Mouse (Mus musculus) hindbrain, embryonic 15.5 days (tissue): ENCODE measurements around the gene Klc1. TPM values are rescaled to one million over a fixed set of nuclear protein-coding genes. Genes with fewer than 3 reads are reported as not detected.

Experiments used
- ATAC-seq: fragments of 200-750 bp; cut with Nextera tagmentation; 2 replicates; pipeline ENCODE4 v1.8.0; 2017; ENCODE audit warnings: low read depth, moderate number of reproducible peaks, moderate TSS enrichment; ENCODE audit not compliant: low FRiP score
- H3K27ac ChIP-seq: fragments of 300-500 bp; sonication (generic); replicated peaks from 2 replicates; pipeline ENCODE4 v1.5.1; 2015; ENCODE audit warnings: mild to moderate bottlenecking, inconsistent platforms
- H3K27me3 ChIP-seq: fragments of 300-500 bp; sonication (generic); 2 replicates; pipeline ENCODE4 v1.6.1; 2015; ENCODE audit warnings: control low read depth, inconsistent platforms
- H3K36me3 ChIP-seq: fragments of 300-500 bp; sonication (generic); 2 replicates; pipeline ENCODE4 v1.6.1; 2015; ENCODE audit warnings: control low read depth, inconsistent platforms
- H3K4me1 ChIP-seq: fragments of 300-500 bp; sonication (generic); replicated peaks from 2 replicates; pipeline ENCODE4 v1.6.1; 2015; ENCODE audit warnings: control low read depth, inconsistent platforms
- H3K4me2 ChIP-seq: fragments of 300-500 bp; sonication (generic); 2 replicates; pipeline ENCODE4 v1.6.1; 2015; ENCODE audit warnings: moderate library complexity, mild to moderate bottlenecking, inconsistent platforms
- H3K4me3 ChIP-seq: fragments of 300-500 bp; sonication (generic); 2 replicates; pipeline ENCODE4 v1.5.1; 2015; ENCODE audit warnings: mild to moderate bottlenecking, inconsistent platforms
- H3K9ac ChIP-seq: fragments of 300-500 bp; sonication (generic); 2 replicates; pipeline ENCODE4 v1.6.1; 2015; ENCODE audit warnings: inconsistent platforms
- H3K9me3 ChIP-seq: fragments of 300-500 bp; sonication (generic); 2 replicates; pipeline ENCODE4 v1.6.1; 2016; ENCODE audit warnings: control low read depth, inconsistent platforms
- WGBS: fragments of 180-500 bp; shearing (Covaris S2); methylation state at CpG from one replicate; pipeline ENCODE4 v1.1.7; 2015; 5-methylcytosine and 5-hydroxymethylcytosine counted together
- polyA plus RNA-seq: library from polyadenylated mRNA; unstranded; fragments of >200 nt; fragmentation: Nextera tagmentation; extraction: Ambion mirVana; gene quantifications from 2 replicates; pipeline ENCODE4 v1.2.1, GENCODE M21; 2015

Gene Klc1
- polyA plus RNA-seq, 1 experiment from 2014 or later = 629 TPM

DNA sequence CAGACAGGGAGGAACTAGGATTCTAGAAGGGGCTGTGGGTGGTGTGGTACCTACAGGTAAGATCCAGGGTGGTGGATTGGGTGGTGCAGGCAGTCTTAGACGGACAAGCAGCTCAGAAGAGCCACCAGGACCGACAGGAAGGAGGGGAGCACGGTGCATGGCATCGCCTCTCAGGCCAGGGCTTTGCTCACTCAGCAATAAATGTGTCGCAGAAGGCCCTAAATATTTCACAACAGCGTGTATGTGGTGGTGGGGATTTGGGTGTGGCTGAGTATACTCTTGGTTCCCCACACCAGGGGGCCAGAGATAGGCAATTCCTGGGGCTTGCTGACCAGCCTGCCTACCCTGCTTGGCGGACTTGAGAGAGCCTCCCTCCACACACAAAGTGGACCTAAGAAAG is 62.1 kb downstream of the Klc1 start:
- Histone ChIP-seq H3K4me3 (no peak overlapping the region), H3K4me1 (peaks cover 18% of the 10 kb centered on the region), H3K9me3 (no peaks in the 10 kb centered on the region), H3K4me2 (no peak overlapping the region), H3K9ac (no peak overlapping the region), H3K27ac (no peak overlapping the region), H3K27me3 (no peaks in the 10 kb centered on the region), H3K36me3 (peaks cover 11% of the 10 kb centered on the region)
- 91% methylated on average over 7 of the region's 7 CpGs for WGBS
- no peak for ATAC-seq

DNA sequence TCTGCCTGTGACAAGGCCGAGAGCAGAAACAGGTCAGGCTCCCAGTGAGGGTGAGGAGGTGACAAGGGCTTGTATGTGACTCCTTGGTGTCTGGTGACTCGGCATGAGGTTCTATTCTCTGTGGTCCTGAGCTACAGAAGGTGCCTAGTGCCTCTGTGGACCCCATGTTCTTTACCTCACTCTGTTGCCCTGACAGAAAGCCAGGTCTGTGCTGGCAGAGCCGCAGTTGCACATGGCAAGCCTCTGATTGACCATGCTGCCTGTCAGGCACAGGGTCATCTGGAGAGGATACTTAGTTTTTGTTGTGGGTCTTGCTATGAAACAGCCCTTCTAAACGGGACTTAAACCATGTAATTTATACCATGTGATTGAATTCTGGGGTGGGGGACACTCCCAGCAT is 63.3 kb downstream of the Klc1 start:
- Histone ChIP-seq H3K27me3 (no peaks in the 10 kb centered on the region), H3K4me3 (no peak overlapping the region), H3K4me2 (no peak overlapping the region), H3K9ac (no peak overlapping the region), H3K36me3 (peaks cover 21% of the 10 kb centered on the region), H3K9me3 (no peaks in the 10 kb centered on the region), H3K4me1 (0 out of 2 replicates have a peak, but pooled peaks cover 6% of the 10 kb centered on the region), H3K27ac (no peak overlapping the region)
- 60% methylated on average over 4 of the region's 4 CpGs for WGBS
- ATAC-seq = no peak

GRCm38 (mm10) chr12:111827556-111827955 is 68.9 kb downstream of the Klc1 start:
- H3K27me3 ChIP-seq = no peaks in the 10 kb centered on the region
- no peaks in the 10 kb centered on the region for H3K9me3 ChIP-seq
- no peak overlapping the region for H3K27ac ChIP-seq
- no peak overlapping the region for H3K4me2 ChIP-seq
- no peak for ATAC-seq
- 85% methylated on average over 12 of the region's 12 CpGs for WGBS
- H3K36me3 ChIP-seq = peaks cover 73% of the 10 kb centered on the region
- no peak overlapping the region for H3K9ac ChIP-seq
- no peak overlapping the region for H3K4me3 ChIP-seq
- H3K4me1 ChIP-seq = no peaks in the 10 kb centered on the region

DNA sequence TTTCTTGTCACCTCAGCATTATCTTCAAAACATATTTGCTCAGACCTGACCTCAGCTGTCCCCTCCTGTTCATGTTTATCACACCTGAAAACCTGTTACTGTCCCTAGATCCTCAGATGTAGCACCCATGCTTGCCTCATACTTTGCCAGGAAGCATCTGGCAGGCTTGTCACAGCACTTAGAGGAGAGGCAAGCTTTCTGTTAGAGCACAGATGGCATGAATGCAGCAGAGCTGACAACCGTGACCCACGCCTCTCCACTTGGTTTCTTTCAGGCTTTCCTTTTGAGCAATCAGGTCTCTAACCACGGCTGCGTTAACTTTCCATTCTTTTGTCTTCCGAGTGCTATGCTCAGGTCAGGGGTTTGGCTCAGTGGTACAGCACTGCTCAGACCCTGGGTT is 70.8 kb downstream of the Klc1 start:
- H3K27me3 ChIP-seq = no peaks in the 10 kb centered on the region
- H3K4me2 ChIP-seq = no peak overlapping the region
- 27% methylated on average over 5 of the region's 5 CpGs for WGBS
- H3K4me3 ChIP-seq = no peak overlapping the region
- no peak overlapping the region for H3K9ac ChIP-seq
- no peaks in the 10 kb centered on the region for H3K9me3 ChIP-seq
- peaks cover 88% of the 10 kb centered on the region for H3K36me3 ChIP-seq
- no peak overlapping the region for H3K27ac ChIP-seq
- no peak for ATAC-seq
- H3K4me1 ChIP-seq = no peaks in the 10 kb centered on the region

GRCm38 (mm10) chr12:111829954-111830353 is 71.3 kb downstream of the Klc1 start:
- Histone ChIP-seq H3K9me3 (no peaks in the 10 kb centered on the region), H3K9ac (no peak overlapping the region), H3K4me2 (no peak overlapping the region), H3K27ac (no peak overlapping the region), H3K4me3 (no peak overlapping the region), H3K4me1 (no peaks in the 10 kb centered on the region), H3K27me3 (no peaks in the 10 kb centered on the region), H3K36me3 (peaks cover 90% of the 10 kb centered on the region)
- 75% methylated on average over 9 of the region's 9 CpGs for WGBS
- no peak; the same call in 1 of the 2 replicates for ATAC-seq

DNA sequence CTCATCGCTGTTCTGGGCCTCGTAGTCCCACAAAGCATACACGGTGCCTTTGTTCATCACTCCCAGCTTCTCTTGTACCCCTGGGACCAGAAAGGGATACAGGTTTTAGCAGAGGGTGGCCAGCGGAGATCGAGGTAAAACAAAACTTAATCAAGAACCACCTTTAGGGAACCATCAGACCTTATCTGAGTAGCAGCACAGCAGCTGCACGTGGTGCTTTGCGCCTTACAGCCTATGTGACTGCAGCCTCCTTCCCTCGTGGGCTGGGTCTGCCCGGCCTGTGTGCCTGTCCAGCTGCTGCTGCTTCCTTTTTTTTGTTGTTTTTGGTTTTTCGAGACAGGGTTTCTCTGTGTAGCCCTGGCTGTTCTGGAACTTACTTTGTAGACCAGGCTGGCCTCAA is 71.7 kb downstream of the Klc1 start:
- Histone ChIP-seq H3K4me1 (no peaks in the 10 kb centered on the region), H3K9me3 (no peaks in the 10 kb centered on the region), H3K4me2 (no peak overlapping the region), H3K27me3 (no peaks in the 10 kb centered on the region), H3K9ac (no peak overlapping the region), H3K27ac (no peak overlapping the region), H3K4me3 (no peak overlapping the region), H3K36me3 (peaks cover 90% of the 10 kb centered on the region)
- no peak for ATAC-seq
- 86% methylated on average over 10 of the region's 10 CpGs for WGBS

GRCm38 (mm10) chr12:111832643-111833042 is 74.0 kb downstream of the Klc1 start:
- H3K4me3 ChIP-seq = no peak overlapping the region
- H3K4me2 ChIP-seq = no peak overlapping the region
- no peak overlapping the region for H3K9ac ChIP-seq
- peaks cover 88% of the 10 kb centered on the region for H3K36me3 ChIP-seq
- 85% methylated on average over 5 of the region's 5 CpGs for WGBS
- no peak for ATAC-seq
- no peak overlapping the region for H3K27ac ChIP-seq
- no peaks in the 10 kb centered on the region for H3K9me3 ChIP-seq
- no peaks in the 10 kb centered on the region for H3K4me1 ChIP-seq
- H3K27me3 ChIP-seq = no peaks in the 10 kb centered on the region

DNA sequence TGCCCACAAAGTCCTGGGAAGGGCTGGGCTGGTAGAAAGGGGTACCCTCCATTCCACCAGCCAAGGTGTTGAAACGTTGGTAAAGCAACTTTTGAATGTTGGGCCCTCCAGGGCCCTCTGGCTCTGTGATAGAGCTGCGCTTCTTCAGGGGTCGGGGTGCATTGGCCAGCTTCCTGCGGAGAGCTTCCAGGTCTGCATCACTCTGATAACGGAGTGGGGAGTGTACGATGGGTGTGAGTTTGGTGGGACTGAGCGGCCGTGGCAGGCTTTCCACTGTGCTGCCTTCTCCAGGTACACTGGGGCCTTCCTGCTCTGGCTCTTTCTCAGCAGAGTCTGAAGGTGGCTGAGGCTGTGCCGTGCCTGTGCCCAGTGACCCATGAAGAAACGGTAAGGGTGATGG is 74.8 kb downstream of the Klc1 start:
- 92% methylated on average over 10 of the region's 10 CpGs for WGBS
- Histone ChIP-seq H3K4me3 (no peak overlapping the region), H3K36me3 (peaks cover 88% of the 10 kb centered on the region), H3K4me1 (no peaks in the 10 kb centered on the region), H3K9ac (no peak overlapping the region), H3K4me2 (no peak overlapping the region), H3K27me3 (no peaks in the 10 kb centered on the region), H3K27ac (no peak overlapping the region), H3K9me3 (no peaks in the 10 kb centered on the region)
- ATAC-seq = no peak

- Histone ChIP-seq H3K4me2 (no peak overlapping the region), H3K27ac (no peak overlapping the region), H3K4me3 (no peak overlapping the region), H3K9ac (no peak overlapping the region), H3K9me3 (no peaks in the 10 kb centered on the region), H3K4me1 (no peaks in the 10 kb centered on the region), H3K36me3 (peaks cover 42% of the 10 kb centered on the region), H3K27me3 (no peaks in the 10 kb centered on the region)
- WGBS = 87% methylated on average over 15 of the region's 15 CpGs
- no peak for ATAC-seq
Observed at GRCm38 (mm10) chr12:111842565-111843433, 84.2 kb downstream of the Klc1 start.

DNA sequence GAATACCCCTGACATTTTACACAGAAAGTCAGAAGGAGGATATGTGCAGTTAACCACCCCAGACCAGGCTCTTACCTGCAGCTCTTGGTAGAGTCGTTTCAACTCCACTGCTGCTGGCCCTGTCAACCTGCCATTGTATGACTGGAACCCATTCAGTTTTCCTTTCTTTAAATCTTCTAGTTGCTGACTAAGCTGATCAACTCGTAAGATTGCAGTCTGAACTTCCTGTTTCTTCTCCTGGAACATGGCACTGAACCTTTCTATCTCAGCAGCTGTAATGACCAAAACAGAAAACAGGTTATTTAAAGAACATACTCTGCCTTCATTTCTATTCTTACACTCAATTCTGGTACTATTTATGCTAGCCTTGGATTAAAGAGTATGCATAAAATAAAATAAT is 84.8 kb downstream of the Klc1 start:
- 67% methylated on average over 2 of the region's 2 CpGs for WGBS

GRCm38 (mm10) chr12:111845953-111846352 is 87.3 kb downstream of the Klc1 start:
- Histone ChIP-seq H3K4me2 (no peak overlapping the region), H3K36me3 (peaks cover 11% of the 10 kb centered on the region; the same call in 1 of the 2 replicates), H3K27ac (no peak overlapping the region), H3K4me3 (no peak overlapping the region), H3K27me3 (no peaks in the 10 kb centered on the region), H3K9ac (no peak overlapping the region), H3K9me3 (no peaks in the 10 kb centered on the region), H3K4me1 (no peaks in the 10 kb centered on the region)
- WGBS = 92% methylated on average over 4 of the region's 4 CpGs
- no peak for ATAC-seq

More for the DNA sequence above, 84.8 kb downstream of the Klc1 start:
- ATAC-seq = no peak
- H3K27me3 ChIP-seq = no peaks in the 10 kb centered on the region
- no peak overlapping the region for H3K9ac ChIP-seq
- H3K9me3 ChIP-seq = no peaks in the 10 kb centered on the region
- no peak overlapping the region for H3K27ac ChIP-seq
- H3K4me3 ChIP-seq = no peak overlapping the region
- no peaks in the 10 kb centered on the region for H3K4me1 ChIP-seq
- H3K36me3 ChIP-seq = peaks cover 35% of the 10 kb centered on the region
- no peak overlapping the region for H3K4me2 ChIP-seq

GRCm38 (mm10) chr12:111846815-111847214 is 88.2 kb downstream of the Klc1 start:
- Histone ChIP-seq H3K4me2 (no peak overlapping the region), H3K27me3 (no peaks in the 10 kb centered on the region), H3K4me1 (no peaks in the 10 kb centered on the region), H3K27ac (no peak overlapping the region), H3K4me3 (no peak overlapping the region), H3K9me3 (no peaks in the 10 kb centered on the region), H3K9ac (no peak overlapping the region), H3K36me3 (peaks cover 11% of the 10 kb centered on the region; the same call in 1 of the 2 replicates)
- WGBS = 90% methylated on average over 10 of the region's 10 CpGs
- no peak for ATAC-seq
